Comparison of ENCODE assay signal across 24 mouse cellular contexts in genomic region chr5:107045163-107045562, GRCm38 (mm10).
"Had no signal": no experiment of that assay in that cellular context is flagged by ENCODE, and none has a peak within 500 bp of the region (broad histone marks: within the 10 kb centered on the region; RNA-seq: fewer than 3 reads in every experiment).

No protein-coding gene starts in this region.

- H3K36me3 ChIP-seq: heart, embryonic 12.5 days; hindbrain, embryonic 13.5 days; hindbrain, embryonic 15.5 days; kidney, embryonic 15.5 days; limb, embryonic 13.5 days; limb, embryonic 15.5 days; liver, embryonic 13.5 days had no signal

- H3K4me2 ChIP-seq: heart, embryonic 12.5 days; hindbrain, embryonic 13.5 days; hindbrain, embryonic 15.5 days; kidney, embryonic 15.5 days; limb, embryonic 13.5 days; limb, embryonic 15.5 days; liver, embryonic 13.5 days had no signal

- H3K27ac ChIP-seq: heart, adult 2 months; hindbrain, embryonic 13.5 days; hindbrain, embryonic 15.5 days; hindbrain, postnatal 0 days; layer of hippocampus, adult 2 months; limb, embryonic 13.5 days; limb, embryonic 15.5 days; liver, embryonic 13.5 days had no signal

- H3K27me3 ChIP-seq: hindbrain, embryonic 13.5 days; hindbrain, embryonic 15.5 days; kidney, embryonic 15.5 days; limb, embryonic 13.5 days; limb, embryonic 15.5 days; liver, embryonic 13.5 days had no signal

- H3K4me1 ChIP-seq: hindbrain, embryonic 13.5 days; hindbrain, embryonic 15.5 days had no signal

- DNase-seq: gastrocnemius, postnatal 14 days; gastrocnemius, postnatal 36 days; heart, adult 11 months; heart, adult 2 months; heart, postnatal 14 days; heart, postnatal 36 days; kidney, adult 11 months; kidney, adult 2 months; kidney, adult 9 months; kidney, postnatal 14 days; kidney, postnatal 4 days; layer of hippocampus, adult 9-11 months; layer of hippocampus, postnatal 36 days; left cerebral cortex, postnatal 4 days; liver, embryonic 13.5 days had no signal

- H3K9ac ChIP-seq: heart, embryonic 12.5 days; hindbrain, embryonic 13.5 days; hindbrain, embryonic 15.5 days; kidney, embryonic 15.5 days; limb, embryonic 13.5 days; limb, embryonic 15.5 days; liver, embryonic 13.5 days had no signal

- H3K9me3 ChIP-seq: heart, embryonic 12.5 days; hindbrain, embryonic 13.5 days; hindbrain, embryonic 15.5 days; kidney, embryonic 15.5 days; limb, embryonic 13.5 days; limb, embryonic 15.5 days; liver, embryonic 13.5 days had no signal

- H3K4me3 ChIP-seq: heart, adult 2 months; heart, embryonic 12.5 days; hindbrain, embryonic 13.5 days; hindbrain, embryonic 15.5 days; kidney, embryonic 15.5 days; layer of hippocampus, adult 2 months; limb, embryonic 13.5 days; limb, embryonic 15.5 days; liver, embryonic 13.5 days had no signal

- ATAC-seq: hindbrain, postnatal 0 days; intestine, embryonic 16.5 days had no signal
